19 mouse cellular contexts compared by ENCODE assay signal in genomic region chr13:57361286-57361685, GRCm38 (mm10).
A peak's percentile ranks its signal among the peaks of the same experiment; 100 is the strongest.
DNase-seq lines count a peak whose midpoint lies in the region; ATAC-seq lines count a peak whose summit lies in the region.
"Had no signal": no experiment of that assay in that cellular context is flagged by ENCODE, and none has a peak within 500 bp of the region (broad histone marks: within the 10 kb centered on the region; RNA-seq: fewer than 3 reads in every experiment).

No protein-coding gene starts in this region.

- H3K27ac ChIP-seq in heart, embryonic 12.5 days (ENCODE audit: poor library complexity, severe bottlenecking) = no peak overlapping the region
- H3K27ac ChIP-seq in heart, embryonic 10.5 days = no peak overlapping the region

- no peak for ATAC-seq in heart, embryonic 12.5 days (ENCODE audit: insufficient number of reproducible peaks, low FRiP score)
- ATAC-seq: activated CD4-positive, CD25-positive, alpha-beta regulatory T cell, adult 4 months; CD4-positive, CD25-positive, alpha-beta regulatory T cell, adult 4 months; Patski had no signal

- H3K9me3 ChIP-seq in heart, embryonic 12.5 days (replicated peaks) = no peaks in the 10 kb centered on the region
- no peaks in the 10 kb centered on the region for H3K9me3 ChIP-seq in heart, embryonic 10.5 days

- no peak overlapping the region for H3K4me3 ChIP-seq in heart, embryonic 12.5 days
- H3K4me3 ChIP-seq in heart, embryonic 10.5 days = no peak overlapping the region

- WGBS in heart, embryonic 12.5 days = 76% methylated on average over 7 of the region's 7 CpGs
- WGBS in heart, embryonic 10.5 days = 81% methylated on average over 7 of the region's 7 CpGs

- 0 out of 2 replicates have a peak, but pooled peaks cover 7% of the 10 kb centered on the region for H3K27me3 ChIP-seq in heart, embryonic 12.5 days (replicated peaks)
- H3K27me3 ChIP-seq in heart, embryonic 10.5 days (ENCODE audit: insufficient read depth, poor library complexity, severe bottlenecking) = no peaks in the 10 kb centered on the region
- H3K27me3 ChIP-seq: CH12.LX, Patski had no signal

- peak; percentile 74 for DNase-seq in heart, adult 11 months
- peak; percentile 53 for DNase-seq in heart, embryonic 10.5 days (ENCODE audit: low spot score)
- DNase-seq in heart, postnatal 14 days = no peak
- DNase-seq: adrenal gland, adult 2 months; adrenal gland, adult 8-10 months; adrenal gland, postnatal 10 days; adrenal gland, postnatal 14 days; adrenal gland, postnatal 25 days; adrenal gland, postnatal 36 days; B cell, adult 2 months; cerebellum, adult 11 months; cerebellum, adult 11-12 months; cerebellum, adult 18-20 months had no signal

- H3K9ac ChIP-seq in heart, embryonic 12.5 days = no peak overlapping the region

- H3K4me2 ChIP-seq in heart, embryonic 12.5 days = no peak overlapping the region

- intact Hi-C loops in heart, postnatal 14 days (cut with DNase I) = no loop called here

- H3K4me1 ChIP-seq in heart, embryonic 12.5 days (replicated peaks) = no peaks in the 10 kb centered on the region
- H3K4me1 ChIP-seq in heart, embryonic 10.5 days = no peaks in the 10 kb centered on the region

- H3K36me3 ChIP-seq in heart, embryonic 12.5 days = no peaks in the 10 kb centered on the region
- H3K36me3 ChIP-seq in heart, embryonic 10.5 days = no peaks in the 10 kb centered on the region
- H3K36me3 ChIP-seq: G1E had no signal

Comparison
In these comparisons a context has a peak if more than half of its experiments do, and no peak if none do; other contexts are left out.
1. DNase-seq: peak in heart, adult 11 months (single experiment) and heart, embryonic 10.5 days (single experiment); none in heart, postnatal 14 days (0 of 2).